Mouse (Mus musculus): Measurements from ENCODE around the gene Gprc6a.

Gprc6a gene

DNA sequence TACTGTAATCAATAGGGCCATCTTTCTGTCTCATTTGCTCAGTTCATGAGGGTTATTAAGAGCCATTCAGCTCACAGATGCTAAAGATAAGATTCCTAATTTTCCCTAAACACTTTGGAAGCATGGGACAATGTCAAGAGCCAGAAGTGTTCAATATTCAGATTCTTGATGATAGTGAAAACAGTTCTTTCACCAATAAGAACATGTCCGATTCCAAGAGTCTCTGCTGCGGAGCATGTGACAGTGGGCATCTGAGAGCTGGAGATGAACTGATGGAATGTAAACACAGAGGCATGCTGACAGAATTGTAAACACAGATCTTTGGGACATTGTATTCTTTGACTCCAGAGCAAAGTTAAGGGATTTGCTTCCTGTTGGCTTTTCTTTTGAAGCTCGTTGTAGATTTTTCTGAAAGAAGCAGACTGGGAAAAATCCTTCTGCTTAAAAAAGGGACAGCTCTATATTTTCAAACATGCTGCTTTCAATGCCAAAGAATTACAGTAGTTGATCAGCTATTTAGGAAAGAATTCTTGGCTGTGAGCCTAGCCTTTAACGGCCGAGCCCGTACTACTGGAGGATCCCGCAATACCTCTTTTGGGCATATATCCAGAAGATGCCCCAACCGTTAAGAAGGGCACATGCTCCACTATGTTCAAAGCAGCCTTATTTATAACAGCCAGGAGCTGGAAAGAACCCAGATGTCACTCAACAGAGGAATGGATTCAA is at the start of gene Gprc6a:
TSS of gene Gprc6a (minus strand) at position 51 of the 726 bp plus-strand sequence.
- DNase-seq (ENCODE audit: low spot score in 2 of 2), result no peak

DNA sequence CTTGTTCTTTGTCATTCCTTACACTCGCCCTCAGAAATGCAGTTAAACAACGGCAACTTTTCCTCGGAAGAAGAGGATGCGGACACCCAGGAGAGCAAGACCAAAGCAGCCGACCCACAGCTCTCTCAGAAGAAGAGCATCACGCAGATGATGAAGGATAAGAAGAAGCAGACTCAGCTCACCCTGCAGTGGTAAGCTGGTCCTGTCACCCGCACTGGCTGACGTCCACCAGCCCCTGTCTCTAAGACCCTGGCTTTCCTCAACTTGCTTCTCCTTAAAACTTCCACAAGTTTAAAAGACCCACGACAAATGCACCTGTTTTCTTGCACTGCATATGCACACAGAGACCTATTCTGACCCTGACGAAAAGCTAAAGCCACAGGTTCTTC is 47.0 kb upstream of the Gprc6a start:
- DNase-seq (ENCODE audit: low spot score in 2 of 2), result no peak

DNA sequence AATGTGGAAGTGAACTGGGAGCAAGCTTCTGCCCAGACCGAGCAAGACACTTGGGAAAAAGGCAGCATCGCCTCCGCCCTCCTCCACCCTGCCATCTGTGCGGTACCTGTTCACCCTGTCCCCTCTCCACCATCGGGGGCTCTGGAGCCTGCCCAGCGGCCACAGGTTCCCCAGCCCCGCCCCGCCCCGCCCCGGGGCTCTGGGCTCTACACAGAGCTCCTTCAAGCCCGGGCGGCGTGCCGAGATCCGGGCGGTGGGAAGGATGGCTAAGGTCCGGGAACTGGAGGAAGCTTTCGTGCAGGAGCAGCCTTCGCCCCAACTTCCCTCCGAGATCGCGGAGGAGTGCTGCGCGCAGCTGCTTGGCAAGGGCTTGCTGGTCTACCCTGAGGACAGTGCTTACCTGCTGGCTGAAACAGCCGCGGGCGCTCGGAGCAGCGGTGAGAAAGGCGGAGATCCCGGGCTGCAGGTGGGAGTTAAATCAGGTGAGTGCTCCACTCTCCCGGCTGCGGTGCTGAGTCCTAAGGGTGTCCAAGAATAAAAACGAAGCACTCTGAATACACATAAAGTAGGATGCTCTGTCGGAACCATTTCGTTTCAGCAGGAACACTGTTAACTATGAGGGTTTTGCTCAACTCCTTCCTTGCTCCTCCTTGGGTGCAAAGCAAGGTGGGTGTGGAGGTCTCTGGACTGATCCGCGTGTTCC is 46.4 kb upstream of the Gprc6a start, which contains the start of gene Rfx6:
TSS of gene Rfx6 (plus strand) at position 209 of the 703 bp plus-strand sequence.
- DNase-seq (ENCODE audit: low spot score in 2 of 2), result no peak

DNA sequence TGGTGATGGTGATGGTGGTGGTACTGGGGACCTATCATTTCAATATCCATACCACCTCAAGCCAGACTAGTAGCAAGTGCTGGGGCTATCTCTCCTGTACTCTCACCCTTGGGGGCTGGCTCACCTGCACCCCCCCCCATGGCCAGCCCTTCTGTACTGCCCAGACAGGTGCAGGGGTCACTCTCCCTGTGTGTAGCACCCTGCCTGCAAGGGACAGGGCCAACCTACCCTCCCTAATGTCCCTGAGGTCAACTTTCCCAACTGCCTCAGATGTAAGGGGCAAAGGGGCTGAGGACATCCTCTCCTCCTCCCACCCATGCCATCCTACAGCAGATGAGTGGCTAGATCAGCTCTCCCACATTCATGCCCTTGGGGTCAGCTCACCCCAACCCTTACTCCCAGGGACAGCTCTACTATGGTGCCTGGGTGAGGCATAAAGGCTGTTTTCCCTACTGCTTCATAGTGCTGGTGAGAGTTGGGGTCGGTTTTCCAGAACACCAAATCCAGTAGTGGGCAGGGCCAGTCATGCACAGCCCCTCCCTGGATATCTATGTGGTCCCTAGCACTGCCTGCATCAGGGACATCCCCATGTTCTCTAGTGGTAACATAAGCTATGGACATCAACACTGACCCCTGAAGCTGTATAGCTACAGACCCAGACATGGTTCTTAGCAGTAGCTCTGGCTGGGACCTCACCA is 41.0 kb upstream of the Gprc6a start:
- DNase-seq (ENCODE audit: low spot score in 2 of 2), result no peak

DNA sequence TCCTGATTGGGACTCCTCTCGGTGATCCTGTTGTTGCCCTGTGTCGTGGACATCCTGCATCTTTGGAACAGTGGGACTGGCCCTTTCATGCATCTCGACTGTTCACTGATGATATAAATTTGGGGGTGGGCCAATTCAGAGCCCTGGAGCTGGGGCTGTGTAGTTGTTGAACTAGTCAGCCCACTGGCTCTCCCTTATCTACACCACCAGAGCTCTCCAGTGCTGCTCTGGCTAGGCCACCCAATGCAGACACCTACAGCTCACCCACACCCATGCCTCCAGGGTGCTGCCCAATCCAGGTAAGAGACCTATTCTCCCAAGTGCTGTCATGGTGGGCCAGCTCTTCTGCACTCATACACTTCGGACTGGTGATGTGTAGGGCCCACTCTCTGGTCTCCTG is 40.3 kb upstream of the Gprc6a start:
- DNase-seq (ENCODE audit: low spot score in 2 of 2), result no peak

DNA sequence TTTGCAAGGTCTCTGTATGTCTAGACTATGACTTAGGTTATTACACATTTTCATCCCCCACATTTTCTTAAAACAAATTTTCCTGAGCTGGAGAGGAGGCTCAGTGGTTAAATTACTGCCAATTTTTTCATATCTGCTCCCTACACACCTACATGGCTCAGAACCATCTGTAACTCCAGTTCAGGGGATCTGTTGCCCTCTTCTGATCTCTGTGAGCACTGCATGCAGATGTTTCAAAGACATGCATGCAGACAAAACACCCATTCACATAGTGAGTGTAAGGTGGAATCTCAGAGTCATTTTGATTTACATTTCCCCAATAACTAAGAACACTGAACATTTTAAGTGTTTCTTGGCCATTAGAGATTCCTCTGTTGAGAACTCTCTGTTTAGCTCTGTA is 38.1 kb upstream of the Gprc6a start:
- no peak for DNase-seq (ENCODE audit: low spot score in 2 of 2)

DNA sequence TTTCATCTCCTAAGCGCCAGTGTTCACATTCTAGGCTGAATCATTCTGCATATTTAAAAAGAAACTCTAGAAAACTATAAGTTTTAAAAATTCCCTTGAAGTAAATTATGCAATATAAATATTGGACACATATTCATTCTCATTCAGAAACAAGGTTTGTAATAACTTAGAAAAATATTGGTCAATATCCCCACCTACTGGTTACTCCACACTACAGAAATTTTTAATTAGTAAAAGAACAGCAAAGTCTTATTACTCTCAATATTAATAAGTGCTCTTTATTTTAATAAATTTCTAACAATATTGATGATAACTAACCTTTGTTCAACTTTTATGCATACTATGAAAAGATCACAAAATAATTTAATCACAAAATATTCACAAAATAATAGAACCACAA is 26.1 kb upstream of the Gprc6a start:
- no peak for DNase-seq (ENCODE audit: low spot score in 2 of 2)

DNA sequence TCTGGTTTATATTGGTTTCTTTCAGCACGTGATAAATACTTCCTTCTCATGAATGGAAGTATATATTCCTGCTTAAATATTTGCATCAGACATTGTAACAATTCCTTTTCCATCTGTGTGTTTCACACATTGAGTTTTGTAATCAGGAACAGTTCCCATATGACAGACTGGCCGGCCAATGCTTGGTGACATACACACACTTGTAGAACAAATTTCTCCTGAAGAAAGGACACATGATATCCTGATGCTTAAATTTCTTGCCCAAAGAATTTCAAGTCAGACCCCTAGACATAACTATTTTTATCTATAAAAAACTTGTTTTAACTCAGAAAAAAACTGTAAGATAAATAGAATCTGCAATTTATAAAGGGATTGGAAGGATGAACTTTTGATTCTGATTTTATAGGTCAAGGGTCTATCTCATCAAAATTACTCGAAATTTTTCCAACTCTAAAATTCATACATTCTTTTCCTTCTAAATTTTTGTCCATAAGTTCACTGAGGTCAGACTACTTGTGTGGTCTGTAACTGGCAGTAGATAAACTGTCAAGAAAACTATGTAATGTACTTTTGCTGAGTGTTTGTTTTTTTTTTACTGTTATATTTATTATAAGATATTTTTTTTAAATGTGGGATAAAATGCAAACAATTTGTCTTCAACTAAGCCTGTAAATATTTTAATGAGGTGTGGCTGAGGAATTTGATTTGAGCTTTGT is 18.4 kb upstream of the Gprc6a start:
- DNase-seq (ENCODE audit: low spot score in 2 of 2), result no peak

DNA sequence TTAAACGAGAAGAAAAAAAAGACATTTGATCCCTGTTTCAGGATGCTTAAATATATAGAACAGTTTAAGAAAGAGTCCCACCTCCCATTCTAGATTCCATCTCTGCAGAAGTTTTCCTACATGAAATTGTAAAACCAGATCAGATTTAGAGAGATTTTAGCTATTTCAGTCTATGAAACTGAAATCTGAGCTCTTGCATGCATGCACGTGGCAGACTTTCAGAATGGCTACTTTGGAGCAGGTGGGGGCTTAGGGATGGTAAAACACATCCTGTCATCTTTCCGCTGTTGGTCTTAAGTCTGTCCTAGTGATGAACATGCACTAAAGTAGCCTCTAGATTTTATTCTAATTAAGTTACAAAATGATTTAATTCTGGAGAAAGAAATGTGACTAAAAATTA is 10.1 kb downstream of the Gprc6a start:
- DNase-seq (ENCODE audit: low spot score in 2 of 2), result no peak

DNA sequence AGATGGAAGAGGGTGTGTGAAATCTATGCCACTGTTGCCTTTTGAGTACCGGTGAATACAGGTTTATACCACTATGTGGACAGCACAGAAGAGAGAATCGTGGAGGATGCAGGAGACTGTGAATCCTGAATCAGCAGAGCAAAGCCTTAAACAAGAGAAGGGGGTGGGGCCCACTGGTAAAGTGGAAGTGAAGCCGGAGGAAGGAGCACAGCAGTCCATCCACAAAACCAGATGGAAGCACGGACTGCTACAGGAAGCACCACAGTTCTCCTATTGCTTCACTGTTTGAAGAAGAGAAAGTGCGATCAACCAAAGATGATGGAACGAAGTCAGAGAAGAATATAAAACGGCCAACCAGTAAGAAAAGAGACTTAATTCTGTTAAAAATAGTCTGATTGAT is 11.1 kb downstream of the Gprc6a start:
- no peak for DNase-seq (ENCODE audit: low spot score in 2 of 2)

DNA sequence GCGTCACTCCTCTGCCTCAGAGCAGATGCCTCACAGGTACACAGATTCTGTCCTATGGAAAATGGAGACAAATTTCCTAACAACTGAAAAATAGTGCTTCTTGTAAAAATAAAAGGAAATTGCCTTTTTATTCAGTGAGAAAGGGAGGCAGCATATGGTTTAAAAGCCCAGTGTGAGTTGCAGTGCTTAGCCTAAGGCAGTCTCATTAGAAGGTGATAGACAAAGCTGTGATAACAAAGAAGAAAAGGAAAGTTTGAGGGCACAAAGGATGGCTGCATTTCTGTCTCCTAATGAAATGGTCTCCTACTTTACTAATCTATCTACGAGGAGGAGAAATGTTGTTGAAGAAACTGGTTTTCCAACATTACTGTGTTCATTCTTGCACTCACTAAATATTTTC is 12.7 kb downstream of the Gprc6a start:
- no peak for DNase-seq (ENCODE audit: low spot score in 2 of 2)

DNA sequence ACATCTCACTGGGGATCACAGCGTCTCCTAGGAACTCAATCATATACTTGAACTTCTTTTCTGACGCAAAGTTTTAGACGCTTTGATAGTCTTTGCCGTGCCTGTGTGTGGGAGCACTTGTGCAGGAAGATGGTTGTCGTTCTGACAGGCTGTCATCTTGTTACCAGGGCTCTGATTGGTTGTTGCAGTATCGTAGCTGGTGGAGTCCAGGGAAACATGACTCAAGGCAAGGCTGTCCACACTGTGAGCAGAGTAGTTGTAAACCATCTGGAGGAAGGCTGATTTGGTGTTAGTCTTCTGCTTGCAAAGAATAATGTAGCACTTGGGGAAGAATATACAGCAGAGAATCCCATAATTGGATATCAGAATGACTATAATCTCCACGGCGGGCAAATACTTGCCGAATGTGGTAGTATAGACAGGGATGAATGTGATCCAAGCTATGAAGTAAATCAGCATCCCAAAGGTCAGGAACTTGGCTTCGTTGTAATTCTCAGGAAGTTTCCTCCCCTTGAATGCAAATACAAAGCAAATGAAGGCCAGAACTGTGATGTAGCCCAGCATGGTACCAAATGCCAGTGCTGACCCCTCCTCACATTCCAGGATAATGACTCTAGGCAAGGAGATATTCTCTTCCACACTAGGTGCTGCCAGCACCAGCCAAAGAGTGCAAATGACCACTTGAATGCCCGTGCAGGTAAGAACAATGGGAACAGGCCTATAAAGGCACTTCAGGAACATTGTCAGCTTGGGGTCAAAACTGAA is 16.3 kb downstream of the Gprc6a start:
- no peak for DNase-seq (ENCODE audit: low spot score in 2 of 2)

DNA sequence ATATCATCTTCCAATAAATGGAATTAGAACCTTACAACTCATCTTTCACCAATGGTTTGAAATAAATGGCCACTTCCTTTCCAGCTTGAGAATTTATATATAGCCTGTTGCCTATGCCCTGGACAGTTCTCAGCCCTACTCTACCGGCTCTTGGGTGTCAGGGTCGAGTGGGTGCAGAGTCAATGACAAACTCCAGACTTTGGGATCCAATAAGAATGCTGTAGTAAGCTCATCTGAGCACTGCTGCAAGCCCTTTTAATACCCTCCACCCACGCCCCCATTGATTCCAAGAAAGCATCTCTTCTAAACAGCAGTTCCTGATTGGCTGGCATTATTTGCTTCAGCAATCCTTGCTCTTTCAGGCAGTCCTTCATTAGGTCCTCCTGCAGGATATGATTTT is 17.8 kb downstream of the Gprc6a start:
- DNase-seq (ENCODE audit: low spot score in 2 of 2), result no peak

DNA sequence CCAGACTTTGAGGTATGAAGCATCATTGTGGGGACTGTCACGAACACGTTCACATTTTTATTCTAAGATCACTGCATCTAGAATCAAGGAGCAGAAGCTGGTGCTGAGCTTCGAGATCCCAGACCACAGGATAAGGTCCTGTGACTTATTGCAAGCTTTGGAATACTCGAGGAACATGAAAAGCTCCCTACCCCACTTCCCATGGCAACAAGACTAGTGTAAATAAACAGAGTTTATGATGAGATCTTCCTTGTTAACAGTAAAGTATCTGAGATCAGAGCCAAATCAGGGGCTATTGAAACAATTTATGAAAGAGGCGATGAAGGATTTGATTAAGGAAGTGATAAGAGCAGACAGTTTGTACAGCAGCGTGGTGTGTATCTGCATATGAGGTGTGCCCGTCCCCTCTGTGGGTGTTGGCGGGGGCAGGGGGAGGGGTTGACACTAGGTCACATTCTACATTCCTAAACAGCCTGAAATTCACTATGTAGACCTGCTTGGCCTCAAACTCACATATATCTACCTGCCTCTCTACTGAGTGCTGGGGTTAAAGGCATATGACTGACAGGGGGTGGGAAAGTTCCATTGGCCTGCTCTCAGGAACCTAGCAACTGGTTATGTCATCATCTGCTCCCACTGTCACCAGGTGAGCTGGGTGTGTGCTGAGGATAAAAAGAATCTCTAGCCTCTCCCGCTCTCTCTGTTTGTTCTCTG is 19.1 kb downstream of the Gprc6a start:
- DNase-seq (ENCODE audit: low spot score in 2 of 2), result no peak

DNA sequence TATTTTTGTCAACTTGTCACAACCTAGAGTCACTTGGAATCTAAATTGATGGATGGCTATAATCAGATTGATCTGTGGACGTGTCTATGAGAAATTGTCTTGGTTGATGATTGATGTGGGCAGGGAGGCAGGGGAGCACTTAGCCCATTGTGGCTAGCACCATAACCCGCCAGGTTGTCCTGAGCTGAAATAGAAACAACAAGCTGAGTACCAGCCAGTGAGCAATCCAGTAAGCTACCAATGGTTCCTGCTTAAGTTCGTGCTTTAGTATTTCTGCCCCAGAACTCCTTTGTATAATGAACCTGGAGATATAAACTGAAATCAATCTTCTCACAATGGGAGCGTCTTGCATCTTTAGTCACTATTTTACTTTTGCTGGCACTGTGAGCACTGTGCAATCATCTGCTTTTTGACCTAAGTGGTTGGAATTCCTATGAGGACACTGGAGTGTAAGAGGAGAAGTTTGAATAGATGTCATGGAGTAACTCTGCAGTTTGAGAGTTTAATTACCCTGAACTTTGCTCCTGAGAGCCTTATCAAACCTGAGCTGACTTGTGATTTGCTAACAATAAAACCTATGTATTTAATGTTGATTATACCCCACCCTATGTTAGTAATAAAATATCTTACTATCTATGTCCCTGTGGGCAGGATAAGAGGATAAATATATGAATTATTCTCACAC is 21.4 kb downstream of the Gprc6a start:
- DNase-seq (ENCODE audit: low spot score in 2 of 2), result no peak

DNA sequence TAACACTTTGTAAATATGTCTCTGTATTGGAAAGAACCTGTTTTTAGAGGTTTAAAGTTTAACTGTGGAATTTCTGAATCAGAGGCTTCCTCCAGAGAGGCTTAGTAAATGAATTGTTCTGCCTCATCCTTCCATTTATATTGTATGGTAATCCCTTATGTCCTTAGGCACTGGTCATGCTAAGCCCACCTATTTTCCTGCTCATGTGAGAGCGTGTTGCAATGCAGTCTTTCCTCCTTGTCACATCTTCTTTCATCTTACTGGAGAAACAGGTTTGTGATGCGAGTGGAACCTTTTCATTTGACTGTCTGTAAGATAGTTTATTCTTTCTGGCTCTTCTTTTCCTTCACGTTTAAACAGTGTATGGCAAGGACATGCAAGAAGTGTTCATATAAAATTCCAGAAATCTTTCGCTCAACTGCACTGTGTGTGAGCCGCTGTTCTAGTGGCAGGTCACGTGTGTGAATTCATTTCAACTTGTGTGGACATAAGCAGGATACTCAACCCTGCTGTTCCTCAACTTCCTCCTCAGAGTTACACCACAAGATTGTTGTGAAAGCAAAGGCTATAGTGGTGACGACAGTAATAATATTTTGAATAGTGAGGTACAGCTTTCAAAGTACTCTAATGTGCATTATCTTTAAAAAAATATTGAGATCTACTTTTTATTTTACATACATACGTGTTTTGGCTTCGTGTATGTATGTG is 34.2 kb downstream of the Gprc6a start:
- DNase-seq (ENCODE audit: low spot score in 2 of 2), result no peak

DNA sequence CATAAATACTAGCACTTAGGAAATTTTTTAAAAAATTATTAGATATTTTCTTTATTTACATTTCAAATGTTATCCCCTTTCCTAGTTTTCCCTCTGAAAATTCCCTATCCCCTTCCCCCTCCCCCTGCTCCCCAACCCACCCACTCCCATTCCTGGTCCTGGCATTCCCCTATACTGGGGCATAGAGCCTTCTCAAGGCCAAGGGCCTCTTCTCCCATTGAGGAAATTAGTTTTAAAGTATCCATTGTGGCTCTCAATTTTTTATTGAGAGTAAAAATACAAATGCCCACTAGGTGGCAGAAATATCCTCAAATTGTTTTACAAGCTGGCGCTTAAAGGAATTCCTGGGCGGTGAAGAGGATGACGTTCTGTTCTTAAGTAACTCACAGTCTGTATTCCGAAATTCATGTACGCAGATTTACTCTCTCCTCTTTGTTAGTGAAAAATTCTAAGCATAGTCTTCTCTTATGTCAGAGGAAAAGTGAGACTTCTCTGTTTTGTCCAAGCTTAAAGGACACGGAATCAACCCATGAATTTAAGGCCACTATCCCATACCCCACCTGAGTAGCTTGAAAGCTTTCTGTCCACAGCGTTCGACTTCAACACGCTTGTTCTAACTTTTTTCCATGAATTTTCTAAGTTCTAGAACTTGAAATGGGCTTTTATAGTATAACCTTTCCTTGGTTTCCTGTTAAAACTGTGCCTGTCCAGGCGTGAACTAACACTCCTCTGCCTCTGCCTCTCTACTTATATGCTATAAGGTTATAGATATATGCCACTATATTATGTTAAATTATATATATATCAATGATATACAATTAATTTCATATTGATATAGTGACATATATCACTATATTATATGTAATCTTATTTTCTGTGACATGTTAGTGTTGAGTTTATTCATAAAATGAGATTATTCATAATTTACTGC is 36.0 kb downstream of the Gprc6a start:
- no peak for DNase-seq (ENCODE audit: low spot score in 2 of 2)

DNA sequence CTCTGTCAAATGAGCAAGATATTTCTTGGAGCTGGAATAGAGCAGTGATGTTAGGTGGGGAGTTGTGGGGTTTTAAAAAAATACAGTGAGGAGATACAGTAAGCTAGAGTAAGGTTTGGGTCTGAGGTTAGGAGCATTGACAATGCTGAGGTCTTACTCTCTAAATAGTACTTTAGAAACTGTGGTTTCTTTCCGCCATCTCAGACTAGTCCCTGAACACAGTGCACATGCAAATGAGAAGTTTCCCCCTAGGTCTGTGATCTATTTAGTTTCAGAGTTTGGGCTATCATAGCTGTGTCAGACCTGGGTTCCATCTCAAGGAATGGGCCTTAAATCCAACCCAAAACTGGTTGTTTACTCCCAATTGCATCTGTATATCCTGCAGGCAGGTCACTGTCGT is 39.7 kb downstream of the Gprc6a start:
- DNase-seq (ENCODE audit: low spot score in 2 of 2), result no peak

All from frontal cortex, postnatal 10 days (tissue).